Mouse (Mus musculus): ENCODE data around the gene Pecam1. TPM values are rescaled to one million over a fixed set of nuclear protein-coding genes. Genes with fewer than 3 reads are reported as not detected.
"Not testable (repeated sequence)": the region's sequence is repeated elsewhere in the genome, so short reads cannot be mapped to it uniquely, and the experiment has no call there.

Gene Pecam1
- polyA plus RNA-seq, 1 experiment from 2014 or later: 22.3 TPM

DNA sequence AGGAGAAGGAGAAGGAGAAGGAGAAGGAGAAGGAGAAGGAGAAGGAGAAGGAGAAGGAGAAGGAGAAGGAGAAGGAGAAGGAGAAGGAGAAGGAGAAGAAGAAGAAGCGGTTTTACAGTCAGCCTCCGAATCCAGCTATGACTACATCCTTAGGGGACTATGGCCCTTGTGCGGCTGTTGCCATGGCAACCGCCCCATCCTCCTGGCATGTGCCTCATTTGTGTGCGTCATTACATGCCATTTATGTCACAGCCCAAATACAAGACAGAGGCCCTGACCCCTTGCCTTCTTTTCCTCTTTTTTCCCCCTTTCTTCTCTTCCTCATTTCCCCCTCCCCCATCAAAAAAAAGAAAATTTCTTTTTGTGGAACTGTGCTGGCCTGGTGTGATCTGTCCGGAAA is 9.2 kb downstream of the Pecam1 start:
- H3K36me3 ChIP-seq: no peaks in the 10 kb centered on the region
- no peak overlapping the region for H3K27ac ChIP-seq
- H3K9me3 ChIP-seq (replicated peaks): no peaks in the 10 kb centered on the region
- H3K27me3 ChIP-seq: peaks cover 14% of the 10 kb centered on the region; the same call in 1 of the 2 replicates
- 0 out of 2 replicates have a peak, but pooled peaks have one; percentile 58 for ATAC-seq (ENCODE audit: low FRiP score)
- no peak overlapping the region for H3K4me3 ChIP-seq
- no peak overlapping the region for H3K4me2 ChIP-seq (replicated peaks)
- 30% methylated on average over 6 of the region's 6 CpGs for WGBS
- H3K9ac ChIP-seq: no peak overlapping the region
- H3K4me1 ChIP-seq: peaks cover 17% of the 10 kb centered on the region

DNA sequence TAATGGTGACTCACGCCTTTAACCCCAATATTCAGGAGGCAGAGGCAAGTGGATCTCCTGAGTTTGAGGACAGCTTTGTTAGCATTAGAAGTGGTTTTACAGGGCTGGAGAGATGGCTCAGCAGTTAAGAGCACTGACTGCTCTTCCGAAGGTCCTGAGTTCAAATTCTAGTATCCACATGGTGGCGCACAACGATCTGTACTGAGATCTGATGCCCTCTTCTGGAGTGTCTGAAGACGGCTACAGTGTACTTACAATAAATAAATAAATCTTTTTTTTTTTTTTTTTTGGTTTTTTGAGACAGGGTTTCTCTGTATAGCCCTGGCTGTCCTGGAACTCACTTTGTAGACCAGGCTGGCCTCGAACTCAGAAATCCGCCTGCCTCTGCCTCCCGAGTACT is 9.7 kb downstream of the Pecam1 start:
- WGBS: 87% methylated on average over 5 of the region's 8 CpGs

GRCm38 (mm10) chr11:106739116-106739515 is 11.3 kb downstream of the Pecam1 start:
- H3K4me1 ChIP-seq: peaks cover 17% of the 10 kb centered on the region
- no peak for ATAC-seq (ENCODE audit: low FRiP score)
- no peaks in the 10 kb centered on the region for H3K9me3 ChIP-seq (replicated peaks)
- no peak overlapping the region for H3K4me3 ChIP-seq
- no peak overlapping the region for H3K27ac ChIP-seq
- H3K9ac ChIP-seq: no peak overlapping the region
- no peaks in the 10 kb centered on the region for H3K36me3 ChIP-seq
- H3K27me3 ChIP-seq: peaks cover 17% of the 10 kb centered on the region; the same call in 1 of the 2 replicates
- 94% methylated on average over 2 of the region's 2 CpGs for WGBS
- H3K4me2 ChIP-seq (replicated peaks): no peak overlapping the region

More for the DNA sequence above, 9.7 kb downstream of the Pecam1 start:
- H3K4me1 ChIP-seq: peaks cover 17% of the 10 kb centered on the region
- not testable (repeated sequence) for H3K36me3 ChIP-seq; H3K4me2 ChIP-seq (replicated peaks); H3K27ac ChIP-seq; ATAC-seq (ENCODE audit: low FRiP score); H3K9ac ChIP-seq; H3K4me3 ChIP-seq; H3K9me3 ChIP-seq (replicated peaks)
- H3K27me3 ChIP-seq: peaks cover 17% of the 10 kb centered on the region; the same call in 1 of the 2 replicates

DNA sequence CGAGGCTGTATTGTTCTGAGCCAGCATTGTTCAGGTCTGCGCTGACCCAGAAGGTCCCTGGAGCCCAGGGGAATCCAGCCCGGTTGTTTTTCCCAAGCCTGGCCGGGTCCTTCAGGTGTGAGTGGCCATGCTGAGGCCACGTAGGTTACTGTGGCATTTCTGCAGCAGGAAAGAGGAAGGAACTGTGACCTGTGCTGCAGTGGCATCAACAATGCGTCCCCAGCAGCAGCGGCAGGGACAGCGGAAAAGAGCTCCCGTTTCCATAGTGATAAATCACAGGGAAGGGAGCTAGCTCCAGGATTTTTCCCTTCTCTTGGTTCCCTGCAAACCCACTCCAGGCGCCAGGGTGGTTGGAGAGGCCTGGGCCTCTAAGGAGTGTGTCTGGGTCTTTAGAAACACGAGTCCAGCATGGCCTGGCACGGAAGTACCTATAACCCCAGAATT is 13.2 kb downstream of the Pecam1 start:
- Histone ChIP-seq H3K27ac (peak overlapping the region; percentile 83), H3K9me3 (replicated peaks) (no peaks in the 10 kb centered on the region), H3K4me2 (replicated peaks) (0 out of 2 replicates have a peak overlapping the region, but pooled peaks have one; percentile 21), H3K4me3 (no peak overlapping the region), H3K36me3 (no peaks in the 10 kb centered on the region), H3K9ac (peak overlapping the region; percentile 13; the same call in 1 of the 2 replicates), H3K4me1 (peaks cover 17% of the 10 kb centered on the region), H3K27me3 (peaks cover 17% of the 10 kb centered on the region; the same call in 1 of the 2 replicates)
- 16% methylated on average over 12 of the region's 12 CpGs for WGBS
- ATAC-seq (ENCODE audit: low FRiP score): peak; percentile 48; the same call in 1 of the 2 replicates

GRCm38 (mm10) chr11:106736614-106737013 is 13.8 kb downstream of the Pecam1 start:
- no peak overlapping the region for H3K4me2 ChIP-seq (replicated peaks)

DNA sequence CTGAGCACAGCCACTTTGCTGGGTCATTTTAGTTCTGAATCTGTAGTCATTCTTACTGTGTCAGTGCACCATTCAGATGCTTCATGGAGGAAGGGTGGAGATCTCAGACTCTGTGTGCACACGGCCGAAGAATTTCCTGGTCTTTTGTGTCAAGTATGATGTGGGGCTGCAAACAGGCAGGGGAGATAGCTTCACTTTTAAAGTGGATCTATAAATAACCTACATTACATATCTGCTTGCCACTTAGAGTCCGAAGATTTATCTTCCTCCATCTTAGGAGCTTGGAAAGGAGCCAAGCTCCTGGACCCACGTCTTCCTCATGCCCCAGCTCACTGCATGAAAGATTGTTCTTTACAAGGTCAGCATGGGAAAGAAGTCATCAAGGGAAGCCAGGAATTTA is 19.7 kb downstream of the Pecam1 start:
- WGBS: 88% methylated on average over 4 of the region's 4 CpGs
- H3K9me3 ChIP-seq (replicated peaks): no peaks in the 10 kb centered on the region
- H3K27ac ChIP-seq: no peak overlapping the region
- no peak overlapping the region for H3K4me2 ChIP-seq (replicated peaks)
- H3K27me3 ChIP-seq: no peaks in the 10 kb centered on the region
- H3K36me3 ChIP-seq: no peaks in the 10 kb centered on the region
- no peak overlapping the region for H3K4me3 ChIP-seq
- ATAC-seq (ENCODE audit: low FRiP score): no peak
- H3K9ac ChIP-seq: no peak overlapping the region
- peaks cover 4% of the 10 kb centered on the region; the same call in 1 of the 2 replicates for H3K4me1 ChIP-seq

More at GRCm38 (mm10) chr11:106736614-106737013, 13.8 kb downstream of the Pecam1 start:
- peaks cover 17% of the 10 kb centered on the region for H3K4me1 ChIP-seq
- H3K9ac ChIP-seq: no peak overlapping the region; the same call in 1 of the 2 replicates
- no peak overlapping the region for H3K4me3 ChIP-seq
- peak overlapping the region; percentile 83; the same call in 1 of the 2 replicates for H3K27ac ChIP-seq
- no peak for ATAC-seq (ENCODE audit: low FRiP score)
- H3K27me3 ChIP-seq: peaks cover 17% of the 10 kb centered on the region; the same call in 1 of the 2 replicates
- H3K36me3 ChIP-seq: no peaks in the 10 kb centered on the region
- H3K9me3 ChIP-seq (replicated peaks): no peaks in the 10 kb centered on the region
- 30% methylated on average over 3 of the region's 3 CpGs for WGBS

DNA sequence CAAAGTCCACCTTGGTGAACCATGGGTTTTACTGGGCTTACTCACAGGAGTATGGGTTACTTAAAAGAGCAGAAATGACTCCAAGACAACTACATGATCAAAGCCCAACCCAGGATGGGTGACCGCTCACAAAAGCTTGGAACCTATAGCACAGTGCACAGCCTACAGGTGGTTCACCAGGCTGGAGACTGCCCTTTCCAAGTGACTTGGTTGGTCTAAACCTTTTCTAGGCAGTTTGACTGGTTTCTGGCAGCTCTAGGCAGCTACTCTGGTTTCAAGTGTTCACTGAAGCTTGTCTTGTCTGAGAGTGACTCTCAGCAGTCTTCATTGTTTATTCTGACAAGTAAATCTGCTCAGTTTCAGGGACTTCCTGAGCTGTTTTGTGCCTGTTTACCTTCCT is 20.8 kb downstream of the Pecam1 start:
- no peaks in the 10 kb centered on the region for H3K27me3 ChIP-seq
- H3K4me3 ChIP-seq: no peak overlapping the region
- no peak overlapping the region for H3K27ac ChIP-seq
- H3K4me2 ChIP-seq (replicated peaks): no peak overlapping the region
- H3K9ac ChIP-seq: no peak overlapping the region
- 100% methylated on average over 1 of the region's 1 CpGs for WGBS
- no peaks in the 10 kb centered on the region for H3K36me3 ChIP-seq
- no peak for ATAC-seq (ENCODE audit: low FRiP score)
- H3K4me1 ChIP-seq: peaks cover 4% of the 10 kb centered on the region; the same call in 1 of the 2 replicates
- no peaks in the 10 kb centered on the region for H3K9me3 ChIP-seq (replicated peaks)

DNA sequence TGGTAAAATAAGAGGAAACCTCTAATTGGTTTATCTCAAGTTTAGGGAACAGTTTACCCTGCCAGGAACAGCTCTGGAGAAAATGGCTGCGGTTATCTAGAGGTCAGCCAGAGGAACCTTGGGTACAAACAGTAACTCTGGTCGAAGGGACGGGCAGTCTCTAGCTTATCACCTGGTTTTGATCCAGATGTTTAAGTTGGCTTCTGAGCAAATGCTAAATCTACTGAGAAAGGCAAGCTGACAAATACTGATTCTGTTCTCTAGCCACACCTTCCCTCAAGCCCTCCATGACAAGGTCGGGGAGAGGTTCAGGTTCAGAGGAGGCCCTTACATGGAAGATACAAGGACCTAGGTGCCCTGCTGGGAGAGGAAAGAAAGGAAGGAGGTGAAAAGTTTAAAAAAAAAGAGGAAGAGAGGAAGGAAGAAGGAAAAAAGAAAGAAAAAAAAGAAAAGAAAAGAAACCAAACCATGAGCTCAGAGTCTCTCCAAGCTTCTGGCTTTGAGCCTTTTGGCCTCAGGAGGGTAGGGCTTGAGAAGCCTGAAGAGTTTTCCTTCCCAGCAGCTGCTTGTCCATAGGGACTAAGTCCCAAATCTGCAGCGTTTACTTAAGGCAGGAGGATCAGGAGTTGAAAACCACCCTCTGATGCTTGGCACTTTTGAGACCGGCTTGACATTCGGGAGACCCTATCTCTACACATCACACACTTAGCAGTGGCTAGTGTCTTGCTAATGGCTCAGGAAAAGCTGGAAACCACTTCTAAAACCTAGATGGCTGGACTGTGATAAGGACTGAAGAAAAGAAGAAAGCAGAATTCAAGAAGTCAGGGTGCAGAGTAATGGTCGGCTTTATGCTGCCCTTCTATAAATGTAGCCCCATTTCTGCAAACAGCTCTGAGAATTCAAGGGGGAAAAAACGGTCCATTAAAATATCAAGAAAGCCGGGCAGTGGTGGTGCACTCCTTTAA is 21.7 kb downstream of the Pecam1 start:
- no peak for ATAC-seq (ENCODE audit: low FRiP score)

DNA sequence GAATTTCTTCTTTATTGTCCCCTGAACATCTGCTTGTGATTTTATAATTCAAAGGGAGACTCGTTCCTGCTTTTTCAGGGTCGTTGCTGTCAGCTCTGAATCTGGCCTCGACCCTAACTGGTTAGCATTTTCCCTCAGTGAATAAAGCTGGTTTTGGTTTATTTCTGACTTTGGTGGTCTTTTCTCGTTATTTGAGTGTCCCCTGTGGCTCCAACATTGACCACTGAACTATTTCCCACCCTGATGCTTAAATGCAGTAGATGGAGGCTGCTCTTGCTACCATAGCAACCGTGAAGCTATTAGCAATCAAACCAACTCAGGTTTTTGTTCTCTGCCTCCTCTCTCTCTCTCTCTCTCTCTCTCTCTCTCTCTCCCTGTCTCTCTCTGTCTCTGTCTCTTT is 22.5 kb downstream of the Pecam1 start:
- ATAC-seq (ENCODE audit: low FRiP score): no peak
- H3K27ac ChIP-seq: no peak overlapping the region
- WGBS: 44% methylated on average over 5 of the region's 5 CpGs

More for the DNA sequence above, 21.7 kb downstream of the Pecam1 start:
- 79% methylated on average over 10 of the region's 10 CpGs for WGBS
- H3K27ac ChIP-seq: no peak overlapping the region
- no peaks in the 10 kb centered on the region for H3K36me3 ChIP-seq
- peaks cover 4% of the 10 kb centered on the region; the same call in 1 of the 2 replicates for H3K4me1 ChIP-seq
- no peaks in the 10 kb centered on the region for H3K27me3 ChIP-seq
- no peak overlapping the region for H3K9ac ChIP-seq
- no peaks in the 10 kb centered on the region for H3K9me3 ChIP-seq (replicated peaks)
- no peak overlapping the region for H3K4me3 ChIP-seq
- H3K4me2 ChIP-seq (replicated peaks): no peak overlapping the region

DNA sequence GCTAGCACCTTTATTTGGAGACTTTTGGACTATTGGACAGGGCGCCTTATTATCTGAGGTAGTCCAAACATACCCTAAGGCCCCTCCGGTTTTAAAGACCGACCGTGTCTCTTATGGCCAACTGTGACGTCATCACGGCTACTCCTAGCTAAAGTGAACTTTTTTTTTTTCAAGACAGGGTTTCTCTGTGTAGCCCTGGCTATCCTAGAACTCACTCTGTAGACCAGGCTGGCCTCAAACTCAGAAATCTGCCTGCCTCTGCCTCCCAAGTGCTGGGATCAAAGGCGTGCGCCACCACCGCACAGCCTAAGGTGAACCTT is 25.6 kb downstream of the Pecam1 start:
- H3K4me1 ChIP-seq: peaks cover 12% of the 10 kb centered on the region
- not testable (repeated sequence) for H3K9me3 ChIP-seq (replicated peaks); H3K27ac ChIP-seq; ATAC-seq (ENCODE audit: low FRiP score); H3K27me3 ChIP-seq; H3K4me3 ChIP-seq; H3K4me2 ChIP-seq (replicated peaks); H3K9ac ChIP-seq; H3K36me3 ChIP-seq
- 90% methylated on average over 9 of the region's 9 CpGs for WGBS

More for the DNA sequence above, 22.5 kb downstream of the Pecam1 start:
- Histone ChIP-seq H3K4me1 (peaks cover 6% of the 10 kb centered on the region), H3K4me2 (replicated peaks) (no peak overlapping the region), H3K9ac (no peak overlapping the region), H3K4me3 (no peak overlapping the region), H3K27me3 (no peaks in the 10 kb centered on the region), H3K36me3 (no peaks in the 10 kb centered on the region), H3K9me3 (replicated peaks) (no peaks in the 10 kb centered on the region)

GRCm38 (mm10) chr11:106724176-106724915 is 26.1 kb downstream of the Pecam1 start:
- H3K4me1 ChIP-seq: peaks cover 12% of the 10 kb centered on the region
- H3K9me3 ChIP-seq (replicated peaks): no peaks in the 10 kb centered on the region
- no peak overlapping the region for H3K27ac ChIP-seq
- ATAC-seq (ENCODE audit: low FRiP score): no peak
- H3K27me3 ChIP-seq: no peaks in the 10 kb centered on the region
- no peak overlapping the region for H3K9ac ChIP-seq
- no peak overlapping the region for H3K4me2 ChIP-seq (replicated peaks)
- H3K4me3 ChIP-seq: no peak overlapping the region
- no peaks in the 10 kb centered on the region for H3K36me3 ChIP-seq
- WGBS: 88% methylated on average over 10 of the region's 10 CpGs

GRCm38 (mm10) chr11:106723611-106724125 is 26.8 kb downstream of the Pecam1 start:
- Histone ChIP-seq H3K27ac (no peak overlapping the region), H3K4me3 (no peak overlapping the region), H3K27me3 (no peaks in the 10 kb centered on the region), H3K4me1 (peaks cover 12% of the 10 kb centered on the region), H3K9me3 (replicated peaks) (no peaks in the 10 kb centered on the region), H3K4me2 (replicated peaks) (peak overlapping the region; percentile 21; the same call in 1 of the 2 replicates), H3K9ac (no peak overlapping the region), H3K36me3 (no peaks in the 10 kb centered on the region)
- no peak for ATAC-seq (ENCODE audit: low FRiP score)
- WGBS: 76% methylated on average over 15 of the region's 15 CpGs
